Mouse (Mus musculus): ENCODE data around the gene Rab11fip3. TPM values are rescaled to one million over a fixed set of nuclear protein-coding genes. Genes with fewer than 3 reads are reported as not detected.

Gene Rab11fip3
- total and polyA plus RNA-seq, 3 experiments: 29.3 to 30.5 (median 29.7) TPM

GRCm38 (mm10) chr17:26070136-26070535, 781 bp upstream of the Rab11fip3 start:
- TF ChIP-seq POLR2A (IDR thresholded peaks at IDR 0.05; ENCODE audit: insufficient read depth, low read depth, low read length) (no peak), CTCF (IDR thresholded peaks at IDR 0.05) (no peak), EP300 (IDR thresholded peaks at IDR 0.05; ENCODE audit: insufficient read depth, low read depth, low read length) (no peak)
- Histone ChIP-seq H3K9ac (ENCODE audit: low read depth, low read length) (no peak overlapping the region), H3K27me3 (ENCODE audit: control insufficient read depth, insufficient read depth, low read length) (no peaks in the 10 kb centered on the region), H3K36me3 (ENCODE audit: control insufficient read depth, insufficient read depth, low read length) (no peaks in the 10 kb centered on the region), H3K79me2 (replicated peaks; ENCODE audit: control insufficient read depth, insufficient read depth, low read length) (peaks cover 4% of the 10 kb centered on the region), H3K4me3 (peak overlapping the region; percentile 75), H3K27ac (peak overlapping the region; percentile 72; the same call in 1 of the 2 replicates), H3K4me1 (ENCODE audit: control insufficient read depth, insufficient read depth, low read length) (peaks cover 10% of the 10 kb centered on the region)
- 15% methylated on average over 6 of the region's 6 CpGs for WGBS
- DNase-seq: no peak
- intact Hi-C loops (cut with DNase I): no loop called here

- DNase-seq: peak; percentile 28 to 38
- intact Hi-C loops (cut with DNase I): loop anchor here (2.0 kb wide), 1 partner anchor 23 kb away; the partner anchor contains the start of gene Decr2
- TF ChIP-seq POLR2A (IDR thresholded peaks at IDR 0.05; ENCODE audit: insufficient read depth, low read depth, low read length): no peak
- TF ChIP-seq CTCF (IDR thresholded peaks at IDR 0.05): no peak
- no peak for TF ChIP-seq EP300 (IDR thresholded peaks at IDR 0.05; ENCODE audit: insufficient read depth, low read depth, low read length)
- Histone ChIP-seq H3K27me3 (ENCODE audit: control insufficient read depth, insufficient read depth, low read length) (no peaks in the 10 kb centered on the region), H3K4me1 (ENCODE audit: control insufficient read depth, insufficient read depth, low read length) (peaks cover 14% of the 10 kb centered on the region), H3K9ac (ENCODE audit: low read depth, low read length) (peak overlapping the region; percentile 88), H3K36me3 (ENCODE audit: control insufficient read depth, insufficient read depth, low read length) (no peaks in the 10 kb centered on the region), H3K4me3 (peak overlapping the region; percentile 75), H3K27ac (peak overlapping the region; percentile 72), H3K79me2 (replicated peaks; ENCODE audit: control insufficient read depth, insufficient read depth, low read length) (peaks cover 4% of the 10 kb centered on the region)
- WGBS: 4% methylated on average over 44 of the region's 44 CpGs
Measured at GRCm38 (mm10) chr17:26068024-26068830, 1.1 kb downstream of the Rab11fip3 start.

GRCm38 (mm10) chr17:26066488-26067020, 2.8 kb downstream of the Rab11fip3 start:
- intact Hi-C loops (cut with DNase I): no loop called here
- H3K9ac ChIP-seq (ENCODE audit: low read depth, low read length): no peak overlapping the region
- no peak overlapping the region for H3K4me3 ChIP-seq
- H3K4me1 ChIP-seq (ENCODE audit: control insufficient read depth, insufficient read depth, low read length): peaks cover 14% of the 10 kb centered on the region
- TF ChIP-seq CTCF (IDR thresholded peaks at IDR 0.05) (no peak), EP300 (IDR thresholded peaks at IDR 0.05; ENCODE audit: insufficient read depth, low read depth, low read length) (no peak), POLR2A (IDR thresholded peaks at IDR 0.05; ENCODE audit: insufficient read depth, low read depth, low read length) (no peak)
- no peak for DNase-seq
- H3K27me3 ChIP-seq (ENCODE audit: control insufficient read depth, insufficient read depth, low read length): no peaks in the 10 kb centered on the region
- no peak overlapping the region for H3K27ac ChIP-seq
- no peaks in the 10 kb centered on the region for H3K36me3 ChIP-seq (ENCODE audit: control insufficient read depth, insufficient read depth, low read length)
- WGBS: 94% methylated on average over 7 of the region's 7 CpGs
- H3K79me2 ChIP-seq (replicated peaks; ENCODE audit: control insufficient read depth, insufficient read depth, low read length): peaks cover 4% of the 10 kb centered on the region

GRCm38 (mm10) chr17:26064916-26065315, 4.4 kb downstream of the Rab11fip3 start:
- Histone ChIP-seq H3K9ac (ENCODE audit: low read depth, low read length) (no peak overlapping the region), H3K36me3 (ENCODE audit: control insufficient read depth, insufficient read depth, low read length) (no peaks in the 10 kb centered on the region), H3K79me2 (replicated peaks; ENCODE audit: control insufficient read depth, insufficient read depth, low read length) (peaks cover 4% of the 10 kb centered on the region), H3K27me3 (ENCODE audit: control insufficient read depth, insufficient read depth, low read length) (no peaks in the 10 kb centered on the region), H3K4me1 (ENCODE audit: control insufficient read depth, insufficient read depth, low read length) (peaks cover 13% of the 10 kb centered on the region), H3K27ac (peak overlapping the region; percentile 17; the same call in 1 of the 2 replicates), H3K4me3 (no peak overlapping the region)
- WGBS: 27% methylated on average over 6 of the region's 6 CpGs
- DNase-seq: no peak
- intact Hi-C loops (cut with DNase I): no loop called here
- TF ChIP-seq CTCF (IDR thresholded peaks at IDR 0.05) (no peak), EP300 (IDR thresholded peaks at IDR 0.05; ENCODE audit: insufficient read depth, low read depth, low read length) (no peak), POLR2A (IDR thresholded peaks at IDR 0.05; ENCODE audit: insufficient read depth, low read depth, low read length) (no peak)

GRCm38 (mm10) chr17:26057787-26058567, 11.4 kb downstream of the Rab11fip3 start:
- Histone ChIP-seq H3K4me3 (no peak overlapping the region), H3K79me2 (replicated peaks; ENCODE audit: control insufficient read depth, insufficient read depth, low read length) (no peaks in the 10 kb centered on the region), H3K27me3 (ENCODE audit: control insufficient read depth, insufficient read depth, low read length) (no peaks in the 10 kb centered on the region), H3K4me1 (ENCODE audit: control insufficient read depth, insufficient read depth, low read length) (no peaks in the 10 kb centered on the region), H3K27ac (no peak overlapping the region), H3K9ac (ENCODE audit: low read depth, low read length) (no peak overlapping the region), H3K36me3 (ENCODE audit: control insufficient read depth, insufficient read depth, low read length) (no peaks in the 10 kb centered on the region)
- WGBS: 85% methylated on average over 9 of the region's 9 CpGs
- no peak for TF ChIP-seq CTCF (IDR thresholded peaks at IDR 0.05)
- TF ChIP-seq POLR2A (IDR thresholded peaks at IDR 0.05; ENCODE audit: insufficient read depth, low read depth, low read length): no peak
- TF ChIP-seq EP300 (IDR thresholded peaks at IDR 0.05; ENCODE audit: insufficient read depth, low read depth, low read length): no peak
- DNase-seq: no peak
- intact Hi-C loops (cut with DNase I): no loop called here
